Mouse (Mus musculus): ENCODE data around the gene Serpinb6b. TPM values are rescaled to one million over a fixed set of nuclear protein-coding genes. Genes with fewer than 3 reads are reported as not detected.

Gene Serpinb6b
- polyA plus RNA-seq, 1 experiment from 2014 or later = 5.8 TPM

GRCm38 (mm10) chr13:32982556-32983042, 17.6 kb downstream of the Serpinb6b start:
- DNase-seq (no peak), ATAC-seq (ENCODE audit: low read depth) (no peak)
- no peak overlapping the region for H3K27ac ChIP-seq
- H3K9ac ChIP-seq = no peak overlapping the region
- H3K4me3 ChIP-seq (replicated peaks) = no peak overlapping the region
- H3K36me3 ChIP-seq = peaks cover 8% of the 10 kb centered on the region
- H3K4me1 ChIP-seq (replicated peaks) = peaks cover 8% of the 10 kb centered on the region
- WGBS (ENCODE audit: insufficient replicate concordance) = 56% methylated on average over 4 of the region's 4 CpGs
- no peaks in the 10 kb centered on the region for H3K9me3 ChIP-seq (replicated peaks)
- no peaks in the 10 kb centered on the region for H3K27me3 ChIP-seq
- no peak overlapping the region for H3K4me2 ChIP-seq

DNA sequence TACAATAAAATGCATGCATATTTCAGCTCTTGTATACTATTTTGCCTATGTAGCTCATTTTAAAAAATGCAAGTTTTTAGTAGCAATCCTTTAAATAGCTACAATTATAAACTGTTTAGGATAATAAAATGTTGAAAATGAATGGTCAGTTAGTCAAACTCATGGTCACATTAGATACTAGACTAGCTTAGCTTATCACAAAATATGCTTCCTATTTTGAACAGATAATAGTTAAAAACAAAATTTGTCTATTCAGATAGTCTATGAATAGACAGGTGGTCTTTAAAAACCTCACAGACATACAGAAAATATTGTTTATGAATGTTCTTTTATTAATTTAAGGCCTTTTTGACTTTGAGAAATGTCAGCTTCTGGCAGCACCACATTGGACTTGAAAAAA, 21.2 kb downstream of the Serpinb6b start:
- Histone ChIP-seq H3K27me3 (no peaks in the 10 kb centered on the region), H3K4me3 (replicated peaks) (no peak overlapping the region), H3K27ac (0 out of 2 replicates have a peak overlapping the region, but pooled peaks have one; percentile 40), H3K4me2 (no peak overlapping the region), H3K9ac (no peak overlapping the region), H3K36me3 (no peaks in the 10 kb centered on the region), H3K4me1 (replicated peaks) (peaks cover 8% of the 10 kb centered on the region), H3K9me3 (replicated peaks) (no peaks in the 10 kb centered on the region)
- DNase-seq (no peak), ATAC-seq (ENCODE audit: low read depth) (peak; percentile 67; the same call in 1 of the 2 replicates)

GRCm38 (mm10) chr13:32993152-32993893, 28.3 kb downstream of the Serpinb6b start:
- no peaks in the 10 kb centered on the region for H3K9me3 ChIP-seq (replicated peaks)
- H3K4me3 ChIP-seq (replicated peaks) = peak overlapping the region; percentile 45
- DNase-seq = peak; percentile 78
- peak overlapping the region; percentile 72 for H3K4me2 ChIP-seq
- peak; percentile 100 for ATAC-seq (ENCODE audit: low read depth)
- peak overlapping the region; percentile 99 for H3K27ac ChIP-seq
- peak overlapping the region; percentile 72 for H3K9ac ChIP-seq
- WGBS (ENCODE audit: insufficient replicate concordance) = 9% methylated on average over 10 of the region's 10 CpGs
- no peaks in the 10 kb centered on the region for H3K36me3 ChIP-seq
- H3K27me3 ChIP-seq = no peaks in the 10 kb centered on the region
- peaks cover 43% of the 10 kb centered on the region for H3K4me1 ChIP-seq (replicated peaks)

DNA sequence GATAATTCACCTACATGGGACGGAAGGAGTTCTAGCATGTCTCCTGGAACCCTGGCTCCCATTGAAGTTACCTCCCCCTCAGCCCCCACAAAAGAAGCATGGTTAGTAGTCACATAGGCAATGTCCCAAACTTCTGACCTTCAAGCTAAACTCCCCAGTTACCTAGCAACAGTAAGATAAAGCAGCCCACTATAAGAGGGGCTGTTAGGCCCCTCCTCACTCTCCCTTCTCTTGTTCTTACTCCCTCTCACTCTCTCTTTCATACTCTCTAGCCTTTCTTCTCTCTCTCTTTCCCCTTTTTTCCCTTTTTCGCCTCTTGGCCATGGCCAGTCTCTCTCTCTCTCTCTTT, 28.9 kb downstream of the Serpinb6b start:
- 43% methylated on average over 2 of the region's 2 CpGs for WGBS (ENCODE audit: insufficient replicate concordance)
- Histone ChIP-seq H3K4me1 (replicated peaks) (peaks cover 43% of the 10 kb centered on the region), H3K9ac (peak overlapping the region; percentile 72), H3K27ac (peak overlapping the region; percentile 99), H3K4me3 (replicated peaks) (peak overlapping the region; percentile 45), H3K9me3 (replicated peaks) (no peaks in the 10 kb centered on the region), H3K4me2 (peak overlapping the region; percentile 72), H3K36me3 (no peaks in the 10 kb centered on the region), H3K27me3 (no peaks in the 10 kb centered on the region)
- DNase-seq = no peak
- ATAC-seq (ENCODE audit: low read depth) = no peak

DNA sequence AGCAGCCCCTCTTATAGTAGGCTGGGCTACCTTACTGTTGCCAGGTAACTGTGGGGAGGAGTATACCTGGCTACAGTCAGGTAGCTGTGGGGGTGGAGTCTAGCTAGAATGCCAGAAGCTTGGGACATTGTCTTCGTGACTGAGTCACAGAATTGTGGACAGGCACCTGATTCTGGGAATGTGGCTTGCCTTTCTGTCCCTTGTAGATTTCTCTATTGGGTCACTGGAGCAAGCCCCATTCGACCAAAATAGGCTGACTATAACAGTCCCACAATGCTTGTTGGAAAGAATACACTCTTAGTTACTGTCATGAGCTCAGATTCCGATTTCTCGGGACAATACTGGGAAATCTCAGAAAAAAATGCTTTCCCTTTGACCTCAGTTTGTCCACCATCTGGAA, 30.0 kb downstream of the Serpinb6b start:
- Histone ChIP-seq H3K9ac (no peak overlapping the region), H3K27me3 (no peaks in the 10 kb centered on the region), H3K9me3 (replicated peaks) (no peaks in the 10 kb centered on the region), H3K4me3 (replicated peaks) (no peak overlapping the region), H3K27ac (peak overlapping the region; percentile 99), H3K4me2 (no peak overlapping the region), H3K4me1 (replicated peaks) (peaks cover 43% of the 10 kb centered on the region), H3K36me3 (no peaks in the 10 kb centered on the region)
- WGBS (ENCODE audit: insufficient replicate concordance) = 79% methylated on average over 4 of the region's 4 CpGs
- no peak for DNase-seq
- no peak for ATAC-seq (ENCODE audit: low read depth)

GRCm38 (mm10) chr13:33001341-33001740, 36.3 kb downstream of the Serpinb6b start:
- H3K36me3 ChIP-seq = no peaks in the 10 kb centered on the region
- no peaks in the 10 kb centered on the region for H3K9me3 ChIP-seq (replicated peaks)
- 72% methylated on average over 5 of the region's 5 CpGs for WGBS (ENCODE audit: insufficient replicate concordance)
- H3K4me3 ChIP-seq (replicated peaks) = no peak overlapping the region
- ATAC-seq (ENCODE audit: low read depth) (no peak), DNase-seq (no peak)
- H3K9ac ChIP-seq = no peak overlapping the region
- H3K27ac ChIP-seq = no peak overlapping the region
- H3K27me3 ChIP-seq = no peaks in the 10 kb centered on the region
- H3K4me1 ChIP-seq (replicated peaks) = peaks cover 35% of the 10 kb centered on the region
- no peak overlapping the region for H3K4me2 ChIP-seq

- Histone ChIP-seq H3K36me3 (no peaks in the 10 kb centered on the region), H3K27ac (peak within 1 kb of the TSS; percentile 91), H3K4me1 (replicated peaks) (peaks cover 35% of the 10 kb centered on the region), H3K9me3 (replicated peaks) (no peaks in the 10 kb centered on the region), H3K4me2 (peak within 1 kb of the TSS; percentile 77), H3K4me3 (replicated peaks) (peak within 1 kb of the TSS; percentile 62), H3K9ac (peak within 1 kb of the TSS; percentile 71), H3K27me3 (no peaks in the 10 kb centered on the region)
- WGBS (ENCODE audit: insufficient replicate concordance) = 88% methylated on average over 3 of the region's 3 CpGs
- no peak for DNase-seq
- no peak for ATAC-seq (ENCODE audit: low read depth)
These were observed 37.9 kb downstream of the Serpinb6b start, which contains the start of gene Serpinb9 for GRCm38 (mm10) chr13:33002950-33003349. Serpinb9 (plus strand) TSS chr13:33003250.

DNA sequence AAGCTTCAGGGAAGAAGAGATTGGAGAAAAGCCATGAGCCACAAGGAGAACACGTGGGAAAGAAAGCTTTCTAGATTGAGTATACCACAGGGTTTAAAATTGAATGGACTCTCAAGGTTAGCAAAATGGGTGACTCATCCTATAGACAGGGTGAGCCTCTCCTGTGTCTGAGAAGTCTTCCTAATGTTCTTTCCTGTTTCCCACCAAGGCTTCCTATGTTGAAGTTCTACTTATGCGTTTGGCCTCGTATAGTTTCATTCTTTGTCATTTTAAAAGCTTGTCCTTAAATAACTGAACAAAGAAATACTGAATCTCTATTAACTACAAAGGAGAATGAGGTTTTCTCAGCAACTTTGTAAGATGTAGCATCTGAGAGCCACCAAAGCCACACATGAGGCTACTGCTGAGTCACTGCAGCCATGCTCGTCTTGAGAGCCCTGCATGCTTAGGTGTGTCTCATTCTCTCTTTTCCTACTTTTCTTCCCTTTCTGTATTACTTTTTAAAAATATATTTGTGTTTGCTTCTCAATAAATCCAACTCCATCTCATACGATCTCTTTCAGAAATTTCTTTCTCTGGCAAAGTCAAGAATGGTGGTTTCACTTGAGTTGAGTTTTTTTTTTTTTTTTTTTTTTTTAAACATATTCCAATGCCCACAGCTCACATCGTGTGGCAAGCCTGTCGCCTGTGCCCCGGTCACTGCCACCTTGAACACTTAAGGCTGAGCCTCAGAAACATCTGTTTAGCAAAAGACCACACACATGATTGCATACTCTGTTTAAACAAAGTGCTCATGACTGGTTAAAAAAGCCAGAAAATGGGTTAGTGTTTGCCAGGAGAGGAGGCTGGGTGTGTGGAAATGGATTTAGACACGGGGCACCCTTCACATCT, 38.8 kb downstream of the Serpinb6b start:
- 34% methylated on average over 9 of the region's 9 CpGs for WGBS (ENCODE audit: insufficient replicate concordance)

DNA sequence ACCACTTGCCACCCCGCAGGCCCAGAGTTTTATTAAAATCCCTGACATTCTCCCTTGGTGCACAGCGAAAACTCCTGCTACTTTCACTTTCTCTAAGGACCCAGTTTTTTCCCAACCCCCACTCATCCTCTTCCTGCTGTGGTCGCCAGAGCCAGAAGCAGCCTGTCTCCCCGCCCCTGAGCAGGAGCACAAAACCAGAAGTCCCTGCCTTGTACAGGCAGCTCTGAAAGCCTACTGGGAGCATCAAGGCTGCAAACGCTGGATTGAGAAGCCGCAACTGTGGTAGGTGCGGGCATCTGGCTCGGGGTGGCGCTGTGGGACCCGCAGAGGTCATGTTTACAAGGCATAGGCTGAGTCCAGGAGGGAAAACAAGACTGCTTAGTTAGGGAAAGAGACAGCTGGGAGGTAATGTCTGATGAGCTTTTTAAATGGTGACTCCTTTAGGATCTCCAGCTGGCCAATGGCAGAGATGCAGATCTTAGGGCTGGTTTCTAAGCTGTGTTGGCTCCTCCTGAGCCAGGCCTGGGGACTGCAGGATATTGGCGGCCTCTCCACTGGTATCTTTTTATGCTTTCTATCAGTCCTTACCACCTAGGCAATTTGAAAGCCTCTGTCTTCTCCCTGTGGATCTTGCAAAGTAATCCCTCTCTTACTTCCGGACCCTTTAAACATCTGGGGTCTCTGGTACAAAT, 39.6 kb downstream of the Serpinb6b start:
- Histone ChIP-seq H3K27me3 (no peaks in the 10 kb centered on the region), H3K4me1 (replicated peaks) (peaks cover 35% of the 10 kb centered on the region), H3K9me3 (replicated peaks) (no peaks in the 10 kb centered on the region), H3K4me2 (peak overlapping the region; percentile 77), H3K27ac (peak overlapping the region; percentile 91), H3K36me3 (no peaks in the 10 kb centered on the region), H3K9ac (peak overlapping the region; percentile 71), H3K4me3 (replicated peaks) (peak overlapping the region; percentile 62)
- DNase-seq (peak; percentile 84), ATAC-seq (ENCODE audit: low read depth) (peak; percentile 94)
- 14% methylated on average over 12 of the region's 12 CpGs for WGBS (ENCODE audit: insufficient replicate concordance)

More for the DNA sequence above, 38.8 kb downstream of the Serpinb6b start:
- ATAC-seq (ENCODE audit: low read depth) (peak; percentile 77), DNase-seq (peak; percentile 20)
- peak overlapping the region; percentile 77 for H3K4me2 ChIP-seq
- no peaks in the 10 kb centered on the region for H3K27me3 ChIP-seq
- peak overlapping the region; percentile 71 for H3K9ac ChIP-seq
- peak overlapping the region; percentile 62 for H3K4me3 ChIP-seq (replicated peaks)
- H3K27ac ChIP-seq = peak overlapping the region; percentile 91
- peaks cover 35% of the 10 kb centered on the region for H3K4me1 ChIP-seq (replicated peaks)
- H3K9me3 ChIP-seq (replicated peaks) = no peaks in the 10 kb centered on the region
- H3K36me3 ChIP-seq = no peaks in the 10 kb centered on the region

- H3K27ac ChIP-seq = peak overlapping the region; percentile 91
- no peak for ATAC-seq (ENCODE audit: low read depth)
These were observed 40.6 kb downstream of the Serpinb6b start for GRCm38 (mm10) chr13:33005501-33006075.

More at GRCm38 (mm10) chr13:33005501-33006075, 40.6 kb downstream of the Serpinb6b start:
- H3K9me3 ChIP-seq (replicated peaks) = no peaks in the 10 kb centered on the region
- WGBS (ENCODE audit: insufficient replicate concordance) = 63% methylated on average over 2 of the region's 2 CpGs
- no peaks in the 10 kb centered on the region for H3K36me3 ChIP-seq
- peaks cover 35% of the 10 kb centered on the region for H3K4me1 ChIP-seq (replicated peaks)
- DNase-seq = no peak
- H3K27me3 ChIP-seq = no peaks in the 10 kb centered on the region
- no peak overlapping the region for H3K4me3 ChIP-seq (replicated peaks)
- H3K9ac ChIP-seq = 0 out of 2 replicates have a peak overlapping the region, but pooled peaks have one; percentile 71
- peak overlapping the region; percentile 77; the same call in 1 of the 2 replicates for H3K4me2 ChIP-seq

Data from liver, embryonic 13.5 days (tissue).